Mouse (Mus musculus): ENCODE measurements around the gene Cacng3. TPM values are rescaled to one million over a fixed set of nuclear protein-coding genes. Genes with fewer than 3 reads are reported as not detected.

Gene Cacng3
- polyA plus RNA-seq (2014; fragmentation: Illumina TruSeq; extraction: RNeasy Lipid Tissue Mini Kit (QIAGEN cat#74804); ENCODE audit: low read depth, low replicate concordance) = not detected

DNA sequence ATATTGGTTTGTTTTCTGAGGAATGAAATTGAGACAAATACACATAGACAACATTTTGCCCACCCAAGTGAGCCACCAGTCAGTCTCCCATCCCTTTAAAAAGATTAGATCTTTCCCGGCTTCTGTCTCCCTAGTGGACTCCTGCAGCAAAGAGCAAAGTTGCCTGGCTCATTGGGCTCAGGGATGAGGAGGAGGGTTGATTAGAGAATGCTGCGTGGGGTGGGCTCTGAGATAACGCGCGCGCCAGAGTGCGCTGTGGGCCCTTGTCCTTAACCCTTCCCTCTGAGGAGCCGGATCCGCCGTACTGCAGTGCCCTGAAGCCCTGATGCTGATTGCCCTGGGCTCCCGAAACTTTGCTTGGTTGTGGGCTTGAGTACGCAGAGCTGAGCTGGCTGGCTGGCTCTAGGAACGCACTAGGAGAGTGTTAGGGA, at the start of gene Cacng3:
Gene Cacng3 (plus strand): TSS at position 51 of the 431 bp plus-strand sequence.

Data from liver, adult 10 weeks (tissue).